Mouse (Mus musculus): ENCODE results near the gene Iqce. TPM values are rescaled to one million over a fixed set of nuclear protein-coding genes. Genes with fewer than 3 reads are reported as not detected.

Iqce gene
- polyA plus RNA-seq, 1 experiment from 2014 or later: 13.9 TPM

GRCm38 (mm10) chr5:140735297-140735696, 33.1 kb upstream of the Iqce start:
- peak; percentile 90 for DNase-seq (ENCODE audit: low spot score, missing footprints)
- Histone ChIP-seq H3K4me1 (ENCODE audit: control insufficient read depth, insufficient read depth, low read length) (peaks cover 6% of the 10 kb centered on the region), H3K27ac (ENCODE audit: low read depth, low read length) (no peak overlapping the region), H3K27me3 (ENCODE audit: control insufficient read depth, insufficient read depth, low read length) (peaks cover 13% of the 10 kb centered on the region), H3K9ac (ENCODE audit: low read length) (peak overlapping the region; percentile 7; the same call in 1 of the 2 replicates), H3K4me2 (peak overlapping the region; percentile 40), H3K4me3 (ENCODE audit: low read depth, low read length) (peak overlapping the region; percentile 14; the same call in 1 of the 2 replicates), H3K36me3 (ENCODE audit: control insufficient read depth, insufficient read depth, low read length) (no peaks in the 10 kb centered on the region), H3K9me3 (ENCODE audit: control insufficient read depth, low read length) (no peaks in the 10 kb centered on the region)
- WGBS: 4% methylated on average over 22 of the region's 22 CpGs
- no peak for ATAC-seq (ENCODE audit: low FRiP score)

DNA sequence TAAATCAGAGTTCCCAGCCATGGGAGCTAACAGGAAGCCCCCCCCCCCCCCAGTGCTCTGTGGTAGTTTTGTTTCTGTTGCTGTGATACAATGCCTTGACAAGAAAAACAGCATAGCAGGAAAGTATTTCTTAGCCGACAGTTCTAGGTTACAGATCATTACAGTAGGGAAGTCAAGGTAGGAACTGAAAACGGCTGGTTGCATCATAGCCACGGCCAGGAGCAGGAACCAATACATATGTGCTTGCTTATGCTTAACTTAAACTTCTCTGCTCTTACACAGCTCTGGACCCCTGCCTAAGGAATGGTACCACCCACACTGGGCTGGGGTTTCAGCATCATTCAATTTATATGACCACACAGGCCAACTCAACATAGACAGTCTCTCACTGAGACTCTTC, 31.2 kb upstream of the Iqce start:
- no peak for DNase-seq (ENCODE audit: low spot score, missing footprints)
- no peak overlapping the region for H3K27ac ChIP-seq (ENCODE audit: low read depth, low read length)
- no peak for ATAC-seq (ENCODE audit: low FRiP score)
- peaks cover 13% of the 10 kb centered on the region for H3K27me3 ChIP-seq (ENCODE audit: control insufficient read depth, insufficient read depth, low read length)
- peaks cover 6% of the 10 kb centered on the region for H3K4me1 ChIP-seq (ENCODE audit: control insufficient read depth, insufficient read depth, low read length)
- H3K4me3 ChIP-seq (ENCODE audit: low read depth, low read length): no peak overlapping the region
- H3K36me3 ChIP-seq (ENCODE audit: control insufficient read depth, insufficient read depth, low read length): no peaks in the 10 kb centered on the region
- H3K9ac ChIP-seq (ENCODE audit: low read length): no peak overlapping the region
- no peak overlapping the region for H3K4me2 ChIP-seq
- WGBS: 84% methylated on average over 3 of the region's 3 CpGs
- no peaks in the 10 kb centered on the region for H3K9me3 ChIP-seq (ENCODE audit: control insufficient read depth, low read length)

DNA sequence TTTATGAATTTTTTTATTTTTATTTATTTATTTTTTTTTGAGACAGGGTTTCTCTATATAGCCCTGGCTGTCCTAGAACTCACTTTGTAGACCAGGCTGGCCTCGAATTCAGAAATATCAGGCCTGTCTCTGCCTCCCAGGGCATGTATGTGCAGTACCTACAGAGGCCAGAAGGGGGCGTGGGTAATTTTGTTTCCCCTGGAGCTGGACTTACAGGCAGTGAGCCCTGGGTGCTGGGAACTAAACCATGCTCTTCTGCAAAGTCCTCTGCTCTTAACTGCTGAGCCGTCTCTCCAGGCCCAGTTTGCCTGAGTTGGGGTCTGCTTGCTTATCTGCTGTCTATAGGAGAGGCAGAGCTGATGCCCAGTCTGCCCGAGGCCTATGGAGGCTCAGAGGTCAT, 30.0 kb upstream of the Iqce start:
- DNase-seq (ENCODE audit: low spot score, missing footprints) (no peak), ATAC-seq (ENCODE audit: low FRiP score) (no peak)
- peaks cover 13% of the 10 kb centered on the region for H3K27me3 ChIP-seq (ENCODE audit: control insufficient read depth, insufficient read depth, low read length)
- no peak overlapping the region for H3K4me3 ChIP-seq (ENCODE audit: low read depth, low read length)
- H3K9me3 ChIP-seq (ENCODE audit: control insufficient read depth, low read length): no peaks in the 10 kb centered on the region
- no peak overlapping the region for H3K27ac ChIP-seq (ENCODE audit: low read depth, low read length)
- no peaks in the 10 kb centered on the region for H3K36me3 ChIP-seq (ENCODE audit: control insufficient read depth, insufficient read depth, low read length)
- peaks cover 6% of the 10 kb centered on the region for H3K4me1 ChIP-seq (ENCODE audit: control insufficient read depth, insufficient read depth, low read length)
- no peak overlapping the region for H3K4me2 ChIP-seq
- no peak overlapping the region for H3K9ac ChIP-seq (ENCODE audit: low read length)
- 64% methylated on average over 4 of the region's 4 CpGs for WGBS

GRCm38 (mm10) chr5:140731040-140731797, 29.0 kb upstream of the Iqce start:
- WGBS: 85% methylated on average over 11 of the region's 11 CpGs
- Histone ChIP-seq H3K4me1 (ENCODE audit: control insufficient read depth, insufficient read depth, low read length) (peaks cover 6% of the 10 kb centered on the region), H3K4me2 (no peak overlapping the region), H3K4me3 (ENCODE audit: low read depth, low read length) (no peak overlapping the region), H3K9me3 (ENCODE audit: control insufficient read depth, low read length) (no peaks in the 10 kb centered on the region), H3K27ac (ENCODE audit: low read depth, low read length) (no peak overlapping the region), H3K36me3 (ENCODE audit: control insufficient read depth, insufficient read depth, low read length) (no peaks in the 10 kb centered on the region), H3K27me3 (ENCODE audit: control insufficient read depth, insufficient read depth, low read length) (peaks cover 9% of the 10 kb centered on the region), H3K9ac (ENCODE audit: low read length) (no peak overlapping the region)
- no peak for ATAC-seq (ENCODE audit: low FRiP score)
- DNase-seq (ENCODE audit: low spot score, missing footprints): no peak

GRCm38 (mm10) chr5:140726946-140727740, 25.0 kb upstream of the Iqce start:
- 87% methylated on average over 17 of the region's 17 CpGs for whole genome bisulfite sequencing
- no peak for ATAC-seq (ENCODE audit: low FRiP score)
- Histone ChIP-seq H3K4me1 (ENCODE audit: control insufficient read depth, insufficient read depth, low read length) (no peaks in the 10 kb centered on the region), H3K27me3 (ENCODE audit: control insufficient read depth, insufficient read depth, low read length) (no peaks in the 10 kb centered on the region), H3K4me2 (no peak overlapping the region), H3K27ac (ENCODE audit: low read depth, low read length) (no peak overlapping the region), H3K9ac (ENCODE audit: low read length) (no peak overlapping the region), H3K36me3 (ENCODE audit: control insufficient read depth, insufficient read depth, low read length) (no peaks in the 10 kb centered on the region), H3K9me3 (ENCODE audit: control insufficient read depth, low read length) (no peaks in the 10 kb centered on the region), H3K4me3 (ENCODE audit: low read depth, low read length) (no peak overlapping the region)
- DNase-seq (ENCODE audit: low spot score, missing footprints): no peak

DNA sequence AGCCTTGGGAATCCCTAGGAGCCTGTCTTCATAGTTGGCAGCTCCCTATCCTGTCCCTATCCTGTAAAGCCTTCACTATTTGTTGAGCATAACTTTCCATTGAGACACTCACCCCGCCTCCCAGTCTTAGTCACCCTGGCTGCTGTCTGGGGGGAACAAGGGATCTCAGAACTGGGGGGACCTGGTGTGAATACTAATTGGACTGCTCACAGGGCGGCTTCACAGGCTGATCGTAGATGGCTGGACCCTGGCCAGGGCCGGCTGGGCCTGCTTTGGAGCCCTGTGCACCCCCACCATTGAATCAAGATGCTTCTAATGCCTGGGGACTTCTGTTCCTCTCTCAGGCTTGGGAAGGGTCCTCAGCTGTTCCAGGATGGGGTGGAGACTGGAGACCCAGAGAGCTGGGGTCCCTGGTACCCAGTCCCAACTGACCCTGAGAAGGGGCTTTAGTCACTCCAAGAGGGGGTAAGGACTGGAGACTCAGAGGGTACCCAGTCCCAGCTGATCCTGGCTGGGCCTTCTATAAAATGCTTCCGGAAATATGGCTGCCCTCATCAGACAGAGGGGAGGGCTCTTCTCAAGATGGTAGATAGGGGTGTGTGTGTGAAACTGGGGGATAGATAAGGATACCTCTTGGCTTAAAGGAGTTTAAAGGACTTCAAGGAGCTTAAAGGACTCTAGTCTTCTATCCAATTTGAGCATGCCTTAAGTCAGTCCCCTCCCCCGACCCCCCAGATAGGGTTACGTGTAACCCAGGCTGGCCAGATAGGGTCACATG, 24.1 kb upstream of the Iqce start:
- ATAC-seq (ENCODE audit: low FRiP score) (no peak), DNase-seq (ENCODE audit: low spot score, missing footprints) (no peak)
- 82% methylated on average over 7 of the region's 7 CpGs for WGBS
- Histone ChIP-seq H3K36me3 (ENCODE audit: control insufficient read depth, insufficient read depth, low read length) (no peaks in the 10 kb centered on the region), H3K27ac (ENCODE audit: low read depth, low read length) (no peak overlapping the region), H3K27me3 (ENCODE audit: control insufficient read depth, insufficient read depth, low read length) (no peaks in the 10 kb centered on the region), H3K4me3 (ENCODE audit: low read depth, low read length) (no peak overlapping the region), H3K4me1 (ENCODE audit: control insufficient read depth, insufficient read depth, low read length) (no peaks in the 10 kb centered on the region), H3K9me3 (ENCODE audit: control insufficient read depth, low read length) (no peaks in the 10 kb centered on the region), H3K9ac (ENCODE audit: low read length) (no peak overlapping the region), H3K4me2 (no peak overlapping the region)

DNA sequence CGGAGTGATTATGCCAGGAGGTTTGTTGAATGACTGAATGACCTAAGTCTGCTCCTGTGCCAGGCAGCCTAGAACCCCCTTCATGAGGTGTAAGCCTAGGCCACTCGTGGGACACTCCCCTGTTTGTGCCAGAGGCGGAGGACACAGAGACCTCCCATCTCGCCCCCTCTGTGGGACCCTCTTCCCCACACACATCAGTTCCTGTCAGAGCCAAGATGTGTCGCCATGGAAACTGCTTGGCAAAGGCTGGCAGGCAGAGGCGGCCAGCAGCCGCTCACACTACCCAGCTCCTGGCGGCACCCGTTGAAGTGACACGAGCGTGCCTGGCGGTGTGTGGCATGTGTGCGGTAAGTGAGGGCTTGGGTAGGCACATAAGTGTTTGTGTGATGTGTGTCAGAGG, 21.6 kb upstream of the Iqce start, which contains the start of gene Amz1:
Gene Amz1 (plus strand): TSS at position 306 of the 400 bp plus-strand sequence.
- 0 out of 2 replicates have a peak, but pooled peaks cover 2% of the 10 kb centered on the region for H3K36me3 ChIP-seq (ENCODE audit: control insufficient read depth, insufficient read depth, low read length)

GRCm38 (mm10) chr5:140722121-140722520, 19.9 kb upstream of the Iqce start:
- no peak overlapping the region for H3K27ac ChIP-seq (ENCODE audit: low read depth, low read length)
- H3K36me3 ChIP-seq (ENCODE audit: control insufficient read depth, insufficient read depth, low read length): peaks cover 11% of the 10 kb centered on the region; the same call in 1 of the 2 replicates
- DNase-seq (ENCODE audit: low spot score, missing footprints) (no peak), ATAC-seq (ENCODE audit: low FRiP score) (no peak)
- H3K9me3 ChIP-seq (ENCODE audit: control insufficient read depth, low read length): no peaks in the 10 kb centered on the region
- no peak overlapping the region for H3K4me2 ChIP-seq
- 80% methylated on average over 3 of the region's 3 CpGs for WGBS
- H3K27me3 ChIP-seq (ENCODE audit: control insufficient read depth, insufficient read depth, low read length): no peaks in the 10 kb centered on the region
- H3K4me3 ChIP-seq (ENCODE audit: low read depth, low read length): no peak overlapping the region
- H3K9ac ChIP-seq (ENCODE audit: low read length): no peak overlapping the region
- H3K4me1 ChIP-seq (ENCODE audit: control insufficient read depth, insufficient read depth, low read length): no peaks in the 10 kb centered on the region

More for the DNA sequence above, 21.6 kb upstream of the Iqce start, which contains the start of gene Amz1:
- Histone ChIP-seq H3K9me3 (ENCODE audit: control insufficient read depth, low read length) (no peaks in the 10 kb centered on the region), H3K4me3 (ENCODE audit: low read depth, low read length) (no peak within 1 kb of the TSS), H3K4me2 (no peak within 1 kb of the TSS), H3K27ac (ENCODE audit: low read depth, low read length) (no peak within 1 kb of the TSS), H3K27me3 (ENCODE audit: control insufficient read depth, insufficient read depth, low read length) (no peaks in the 10 kb centered on the region), H3K9ac (ENCODE audit: low read length) (no peak within 1 kb of the TSS), H3K4me1 (ENCODE audit: control insufficient read depth, insufficient read depth, low read length) (no peaks in the 10 kb centered on the region)
- DNase-seq (ENCODE audit: low spot score, missing footprints): no peak
- 78% methylated on average over 13 of the region's 13 CpGs for WGBS
- ATAC-seq (ENCODE audit: low FRiP score): no peak
